Mouse (Mus musculus) kidney, adult 2 months (tissue): ENCODE measurements around the gene Slc2a10.

Experiments
- CTCF ChIP-seq: fragments of 200-500 bp; conservative IDR thresholded peaks from 2 replicates; pipeline ENCODE4 v1.5.1; 2011; ENCODE audit warnings: low read depth, mild to moderate bottlenecking, control low read depth, low read length, moderate library complexity, mixed read lengths; ENCODE audit not compliant: insufficient read depth, insufficient read length
- POLR2A ChIP-seq: fragments of 200-500 bp; IDR thresholded peaks from one replicate; pipeline ENCODE4 v1.6.1; 2011; ENCODE audit warnings: low read depth, low read length, control low read depth

DNA sequence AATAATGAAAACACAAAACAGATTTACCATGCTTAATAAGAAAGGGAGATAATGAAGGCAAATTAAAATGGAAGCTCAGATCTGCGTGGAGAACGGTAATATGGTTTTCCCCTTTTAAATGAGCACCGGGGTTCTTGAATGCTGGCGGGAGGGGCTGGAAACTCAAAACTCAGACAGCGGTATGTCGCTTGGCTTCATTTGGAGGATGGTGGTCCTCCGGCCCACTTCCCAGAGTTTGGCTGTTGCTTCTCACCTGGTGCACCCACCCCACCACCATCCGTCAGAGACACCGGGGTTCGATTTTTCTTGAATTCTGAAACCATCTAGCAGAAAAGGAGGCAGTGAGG is 40.1 kb downstream of the Slc2a10 start:
- no peak for TF ChIP-seq CTCF
- no peak for TF ChIP-seq POLR2A
